Mouse (Mus musculus) limb, embryonic 13.5 days (tissue): ENCODE results near the gene Trappc3l. TPM values are rescaled to one million over a fixed set of nuclear protein-coding genes. Genes with fewer than 3 reads are reported as not detected.
"Not testable (repeated sequence)": the region's sequence is repeated elsewhere in the genome, so short reads cannot be mapped to it uniquely, and the experiment has no call there.

Source experiments
- ATAC-seq: fragments of 200-750 bp; cut with Nextera tagmentation; 2 replicates; pipeline ENCODE4 v1.8.0; 2017; ENCODE audit warnings: low read depth, moderate number of reproducible peaks, moderate TSS enrichment; ENCODE audit not compliant: low FRiP score
- H3K27ac ChIP-seq: fragments of 300-500 bp; sonication (generic); 2 replicates; pipeline ENCODE4 v1.5.1; 2015; ENCODE audit warnings: inconsistent platforms, mild to moderate bottlenecking, moderate library complexity
- H3K27me3 ChIP-seq: fragments of 300-500 bp; sonication (generic); 2 replicates; pipeline ENCODE4 v1.6.1; 2015; ENCODE audit warnings: mild to moderate bottlenecking, inconsistent platforms
- H3K36me3 ChIP-seq: fragments of 300-500 bp; sonication (generic); 2 replicates; pipeline ENCODE4 v1.6.1; 2015; ENCODE audit warnings: inconsistent platforms, mild to moderate bottlenecking, moderate library complexity
- H3K4me1 ChIP-seq: fragments of 300-500 bp; sonication (generic); 2 replicates; pipeline ENCODE4 v1.6.1; 2015; ENCODE audit warnings: inconsistent platforms
- H3K4me2 ChIP-seq: fragments of 300-500 bp; sonication (generic); replicated peaks from 2 replicates; pipeline ENCODE4 v1.6.1; 2015; ENCODE audit warnings: inconsistent platforms, mild to moderate bottlenecking, moderate library complexity
- H3K4me3 ChIP-seq: fragments of 300-500 bp; sonication (generic); 2 replicates; pipeline ENCODE4 v1.5.1; 2015; ENCODE audit warnings: moderate library complexity, mild to moderate bottlenecking, inconsistent platforms
- H3K9ac ChIP-seq: fragments of 300-500 bp; sonication (generic); 2 replicates; pipeline ENCODE4 v1.6.1; 2015; ENCODE audit warnings: mild to moderate bottlenecking, inconsistent platforms
- H3K9me3 ChIP-seq: fragments of 300-500 bp; sonication (generic); 2 replicates; pipeline ENCODE4 v1.6.1; 2016; ENCODE audit warnings: inconsistent platforms
- WGBS: fragments of 180-500 bp; shearing (Covaris S2); methylation state at CpG from one replicate; pipeline ENCODE4 v1.1.7; 2015; 5-methylcytosine and 5-hydroxymethylcytosine counted together
- polyA plus RNA-seq: library from polyadenylated mRNA; unstranded; fragments of >200 nt; fragmentation: Nextera tagmentation; extraction: Ambion mirVana; gene quantifications from 2 replicates; pipeline ENCODE4 v1.2.1, GENCODE M21; 2015

Trappc3l gene
- polyA plus RNA-seq, result not detected in 2 replicates

DNA sequence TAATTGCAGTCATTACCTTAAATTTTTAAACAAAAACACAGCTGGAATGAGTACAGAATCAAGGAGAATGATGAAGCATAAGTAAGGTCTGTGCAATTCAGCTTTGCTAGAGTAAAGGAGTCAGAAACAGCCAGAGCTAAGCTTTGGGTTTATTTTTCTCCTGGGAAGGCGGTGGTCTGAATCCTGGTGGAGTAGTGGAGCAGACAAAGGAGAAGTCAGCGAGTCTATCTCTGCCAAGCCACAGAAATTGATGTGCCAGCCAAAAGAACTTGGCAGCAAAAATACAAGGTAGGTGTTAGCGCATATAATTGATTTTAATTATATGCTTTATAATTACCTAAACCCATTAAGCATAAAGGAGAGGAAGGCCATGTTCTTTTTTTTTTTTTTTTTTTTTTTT is at the start of gene Trappc3l:
TSS of gene Trappc3l (plus strand) at position 197 of the 400 bp plus-strand sequence.
- H3K4me2 ChIP-seq, result peak within 1 kb of the TSS; percentile 27; the same call in 1 of the 2 replicates
- WGBS, result 61% methylated on average over 3 of the region's 3 CpGs
- no peaks in the 10 kb centered on the region for H3K27me3 ChIP-seq
- H3K9ac ChIP-seq, result no peak within 1 kb of the TSS
- H3K9me3 ChIP-seq, result no peaks in the 10 kb centered on the region
- peaks cover 5% of the 10 kb centered on the region for H3K4me1 ChIP-seq
- no peak within 1 kb of the TSS for H3K4me3 ChIP-seq
- no peaks in the 10 kb centered on the region for H3K36me3 ChIP-seq
- H3K27ac ChIP-seq, result no peak within 1 kb of the TSS
- no peak for ATAC-seq

DNA sequence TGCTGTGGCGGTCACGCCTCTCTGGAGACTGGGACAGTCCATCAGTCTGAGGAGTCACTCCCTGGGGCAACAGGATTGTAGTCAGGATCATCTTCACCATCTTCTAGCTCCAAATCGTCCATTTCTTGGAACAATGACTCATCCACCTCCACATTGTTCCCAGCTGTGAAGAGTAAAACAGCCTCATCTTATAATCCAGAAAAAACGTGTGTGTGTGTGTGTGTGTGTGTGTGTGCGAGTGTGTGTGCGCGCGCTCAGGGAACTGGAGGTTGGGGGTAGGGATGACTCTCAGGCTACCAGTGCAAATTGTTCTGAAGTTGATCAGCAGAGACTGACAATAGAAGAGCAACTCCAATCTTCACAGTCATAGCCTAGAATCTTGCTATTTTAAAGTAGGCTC is 40.7 kb upstream of the Trappc3l start:
- not testable (repeated sequence) for H3K27me3 ChIP-seq, H3K4me2 ChIP-seq, ATAC-seq, H3K9ac ChIP-seq, H3K4me1 ChIP-seq, H3K9me3 ChIP-seq, H3K27ac ChIP-seq, H3K4me3 ChIP-seq
- WGBS, result 91% methylated on average over 6 of the region's 8 CpGs
- H3K36me3 ChIP-seq, result peaks cover 87% of the 10 kb centered on the region

DNA sequence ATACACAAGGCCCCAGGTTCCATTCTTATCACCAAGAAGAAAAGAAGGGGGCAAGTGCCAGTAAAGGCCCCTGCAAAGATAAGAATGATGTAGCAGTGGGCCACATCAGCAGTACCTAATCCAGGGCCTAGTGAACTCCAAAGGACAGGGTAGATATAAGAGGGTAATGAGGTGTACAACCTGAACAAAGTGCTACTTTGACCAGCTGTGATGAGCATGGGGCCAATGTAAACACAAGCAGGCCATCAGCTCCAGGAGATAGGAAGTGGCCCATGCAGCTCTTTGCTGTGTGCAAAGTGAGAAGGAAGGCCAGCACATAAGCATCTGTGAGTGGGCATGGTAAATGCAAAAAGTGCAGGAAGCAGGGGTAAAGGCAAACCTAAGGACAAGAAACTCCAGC is 39.0 kb upstream of the Trappc3l start:
- no peaks in the 10 kb centered on the region for H3K27me3 ChIP-seq
- H3K4me3 ChIP-seq, result no peak overlapping the region
- H3K36me3 ChIP-seq, result peaks cover 85% of the 10 kb centered on the region
- no peak overlapping the region for H3K9ac ChIP-seq
- no peak overlapping the region for H3K4me2 ChIP-seq
- H3K27ac ChIP-seq, result no peak overlapping the region
- H3K4me1 ChIP-seq, result no peaks in the 10 kb centered on the region
- no peaks in the 10 kb centered on the region for H3K9me3 ChIP-seq
- no peak for ATAC-seq

DNA sequence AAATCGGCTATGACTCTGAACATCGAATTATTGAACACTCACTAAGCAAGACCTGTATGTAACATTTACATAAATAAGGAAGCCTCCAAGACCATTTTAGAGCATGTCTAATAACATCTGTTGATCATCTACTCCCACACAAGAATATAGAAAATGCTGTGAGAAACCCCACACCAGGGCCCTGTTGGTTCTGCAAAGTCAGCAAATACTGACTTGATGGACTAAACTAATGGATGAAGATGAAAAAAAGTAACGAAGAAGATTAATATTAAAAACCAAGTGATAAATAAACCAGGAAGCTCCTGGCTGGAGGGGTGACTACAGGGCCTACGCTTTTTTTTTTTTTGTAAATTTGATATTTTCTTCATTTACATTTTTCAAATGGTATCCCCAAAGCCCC is 24.8 kb upstream of the Trappc3l start:
- Histone ChIP-seq H3K36me3 (peaks cover 27% of the 10 kb centered on the region), H3K27me3 (no peaks in the 10 kb centered on the region), H3K4me1 (peaks cover 7% of the 10 kb centered on the region; the same call in 1 of the 2 replicates), H3K4me3 (no peak overlapping the region), H3K27ac (no peak overlapping the region), H3K4me2 (no peak overlapping the region), H3K9ac (no peak overlapping the region), H3K9me3 (no peaks in the 10 kb centered on the region)
- no peak for ATAC-seq
- WGBS, result 98% methylated on average over 4 of the region's 4 CpGs

DNA sequence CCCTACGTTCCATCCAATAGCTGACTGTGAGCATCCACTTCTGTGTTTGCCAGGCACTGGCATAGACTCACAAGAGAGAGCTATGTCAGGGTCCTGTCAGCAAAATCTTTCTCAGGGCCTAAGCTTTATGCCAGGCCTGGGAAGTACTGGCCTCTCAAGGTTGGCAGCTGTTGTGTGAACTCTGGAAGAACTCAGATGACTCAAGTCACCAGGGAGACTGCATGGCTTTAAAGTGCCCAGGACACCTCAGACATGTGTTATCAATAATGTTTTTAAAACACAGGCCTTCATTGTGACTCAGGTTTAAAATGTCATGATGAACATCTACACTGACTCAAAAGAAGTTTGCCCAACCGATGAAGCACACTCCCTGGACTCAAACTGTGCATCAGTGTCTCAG is 24.2 kb upstream of the Trappc3l start:
- Histone ChIP-seq H3K4me3 (no peak overlapping the region), H3K27me3 (no peaks in the 10 kb centered on the region), H3K4me2 (no peak overlapping the region), H3K27ac (no peak overlapping the region), H3K4me1 (peaks cover 12% of the 10 kb centered on the region), H3K9me3 (no peaks in the 10 kb centered on the region), H3K36me3 (peaks cover 20% of the 10 kb centered on the region), H3K9ac (no peak overlapping the region)
- WGBS, result 82% methylated on average over 2 of the region's 2 CpGs
- ATAC-seq, result no peak

DNA sequence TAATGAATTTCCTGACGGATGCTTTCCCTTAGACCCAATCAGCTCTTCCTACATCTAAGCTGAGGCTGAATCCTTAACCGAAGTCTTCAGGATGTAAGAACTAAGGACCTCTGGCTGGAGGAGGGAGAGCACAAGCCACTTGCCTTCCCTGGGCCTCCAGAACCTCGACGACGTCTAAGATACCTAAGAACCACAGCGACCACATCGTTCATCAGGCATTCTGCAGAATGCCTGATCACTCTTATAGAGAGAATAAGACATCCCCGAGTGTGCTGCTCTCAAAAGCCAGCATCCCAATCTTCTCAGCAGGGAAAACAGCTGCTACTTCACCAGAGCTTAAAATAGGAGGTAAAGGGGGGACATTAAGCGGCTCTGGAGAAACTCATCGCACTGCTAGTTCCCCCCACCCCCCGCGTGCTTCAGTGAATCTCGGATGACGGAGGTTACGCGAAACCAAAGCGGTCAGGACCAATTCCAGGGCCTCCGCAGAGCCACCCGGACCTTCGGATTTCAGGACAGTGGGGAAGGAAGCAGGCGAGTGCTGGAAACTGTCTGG is 18.6 kb upstream of the Trappc3l start:
- WGBS, result under 1% methylated on average over 21 of the region's 21 CpGs
- Histone ChIP-seq H3K36me3 (peaks cover 5% of the 10 kb centered on the region), H3K27ac (peak overlapping the region; percentile 90), H3K4me2 (peak overlapping the region; percentile 82), H3K4me1 (peaks cover 20% of the 10 kb centered on the region), H3K27me3 (no peaks in the 10 kb centered on the region), H3K4me3 (peak overlapping the region; percentile 80), H3K9me3 (no peaks in the 10 kb centered on the region), H3K9ac (peak overlapping the region; percentile 91)
- ATAC-seq, result no peak

DNA sequence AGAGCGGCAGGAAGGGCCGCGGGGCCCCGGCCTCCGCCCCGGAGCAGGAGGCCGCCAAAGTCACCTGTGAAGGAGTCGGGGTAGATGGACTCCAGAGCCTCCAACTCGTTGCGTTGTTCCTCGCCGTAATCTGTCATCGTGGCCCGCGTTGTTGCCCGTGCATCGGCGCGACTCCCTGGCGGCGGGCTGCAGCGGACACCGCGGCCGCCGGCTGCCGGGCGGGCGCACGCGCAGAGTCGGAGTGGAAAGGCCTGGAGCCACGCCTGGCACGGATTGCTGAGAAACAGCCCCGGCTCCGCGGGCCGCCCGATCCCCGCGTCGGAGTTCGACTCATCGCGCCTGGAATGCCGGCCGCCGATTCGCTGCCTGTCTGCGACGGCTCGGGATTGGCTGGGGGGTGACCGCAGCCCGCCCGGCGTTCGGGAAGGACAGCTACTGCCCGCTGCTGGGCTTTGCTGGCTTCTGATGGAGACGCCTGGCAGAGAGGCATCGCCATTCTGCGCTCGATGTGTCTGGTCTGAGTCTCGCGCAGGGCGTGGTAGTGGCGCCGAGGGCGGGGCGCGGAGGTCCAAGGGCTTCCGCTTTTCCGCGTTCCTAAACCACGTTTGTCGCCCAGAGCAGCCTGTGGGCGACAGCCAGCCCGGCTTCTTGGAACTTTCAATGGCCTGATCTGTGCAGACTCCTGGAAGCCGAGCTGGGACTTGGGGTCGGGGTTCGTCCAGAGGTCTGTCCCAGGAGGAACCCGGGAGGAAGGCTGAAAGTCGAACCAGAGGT is 17.9 kb upstream of the Trappc3l start, which contains the start of gene Rwdd1:
TSS of gene Rwdd1 (minus strand) at position 323 of the 774 bp plus-strand sequence.
- peaks cover 5% of the 10 kb centered on the region for H3K36me3 ChIP-seq
- H3K27ac ChIP-seq, result peak within 1 kb of the TSS; percentile 90
- under 1% methylated on average over 74 of the region's 82 CpGs for WGBS
- H3K4me3 ChIP-seq, result peak within 1 kb of the TSS; percentile 80
- peak within 1 kb of the TSS; percentile 91 for H3K9ac ChIP-seq
- peaks cover 14% of the 10 kb centered on the region for H3K4me1 ChIP-seq
- H3K4me2 ChIP-seq, result peak within 1 kb of the TSS; percentile 82
- no peaks in the 10 kb centered on the region for H3K9me3 ChIP-seq
- ATAC-seq, result peak; percentile 100
- H3K27me3 ChIP-seq, result no peaks in the 10 kb centered on the region

DNA sequence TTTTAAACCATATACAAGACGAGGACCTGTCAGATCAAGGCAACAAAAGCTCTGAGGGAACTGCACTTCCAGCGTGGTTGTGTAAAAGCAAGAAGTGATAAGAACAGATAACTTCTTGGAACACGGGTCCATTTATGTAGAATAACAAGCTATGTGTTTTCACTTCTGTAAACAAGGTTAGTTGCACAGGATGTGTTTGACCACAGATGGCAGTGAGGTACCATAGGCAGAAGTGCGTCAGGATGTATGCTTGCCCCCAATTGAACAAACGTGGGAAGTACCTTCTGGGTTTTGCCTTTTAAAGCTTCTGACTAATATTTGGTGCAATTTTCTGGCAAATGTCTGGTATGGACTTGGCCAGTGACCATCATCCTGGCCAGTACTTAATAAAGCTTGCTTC is 7.1 kb upstream of the Trappc3l start:
- Histone ChIP-seq H3K9ac (no peak overlapping the region), H3K36me3 (no peaks in the 10 kb centered on the region), H3K4me1 (no peaks in the 10 kb centered on the region), H3K27me3 (no peaks in the 10 kb centered on the region), H3K4me2 (no peak overlapping the region), H3K9me3 (no peaks in the 10 kb centered on the region), H3K27ac (no peak overlapping the region), H3K4me3 (no peak overlapping the region)
- 78% methylated on average over 5 of the region's 5 CpGs for WGBS
- no peak for ATAC-seq

DNA sequence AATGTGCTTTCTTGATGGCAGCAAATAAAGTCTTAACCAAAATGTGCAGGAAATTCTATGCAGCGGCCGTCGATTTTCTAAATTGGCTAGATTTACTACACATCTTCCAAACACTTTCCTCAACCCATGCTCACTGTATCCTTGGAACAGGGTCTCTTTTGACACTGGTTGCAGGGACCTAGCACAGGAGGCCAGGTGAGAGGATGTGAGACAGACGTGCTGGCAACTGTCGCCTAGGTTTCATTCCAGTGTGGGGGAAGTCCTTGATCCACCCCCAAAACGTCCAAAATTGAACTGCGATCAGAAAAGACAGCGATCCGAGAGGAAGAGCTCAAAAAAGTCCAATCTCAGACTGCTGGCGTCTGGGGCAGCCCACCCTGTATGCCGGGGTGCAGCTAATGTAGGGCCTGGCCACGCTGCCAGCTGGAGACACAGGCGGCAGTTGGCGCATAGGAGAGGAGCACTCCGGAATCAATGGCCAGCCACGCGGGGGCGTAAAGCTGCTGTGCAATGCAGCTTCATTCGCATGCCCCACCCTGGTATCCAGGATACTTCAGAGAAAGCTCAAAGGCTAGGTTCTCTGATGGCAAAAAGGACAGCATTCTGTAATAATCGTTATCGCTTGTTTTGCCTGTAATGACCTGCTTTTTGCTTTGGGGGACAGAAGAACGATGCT is 3.6 kb upstream of the Trappc3l start:
- H3K27ac ChIP-seq, result no peak overlapping the region
- no peaks in the 10 kb centered on the region for H3K9me3 ChIP-seq
- no peaks in the 10 kb centered on the region for H3K36me3 ChIP-seq
- ATAC-seq, result peak; percentile 82
- H3K4me3 ChIP-seq, result peak overlapping the region; percentile 23; the same call in 1 of the 2 replicates
- H3K27me3 ChIP-seq, result no peaks in the 10 kb centered on the region
- H3K9ac ChIP-seq, result peak overlapping the region; percentile 50; the same call in 1 of the 2 replicates
- 18% methylated on average over 22 of the region's 22 CpGs for WGBS
- H3K4me1 ChIP-seq, result peaks cover 5% of the 10 kb centered on the region
- peak overlapping the region; percentile 53 for H3K4me2 ChIP-seq

DNA sequence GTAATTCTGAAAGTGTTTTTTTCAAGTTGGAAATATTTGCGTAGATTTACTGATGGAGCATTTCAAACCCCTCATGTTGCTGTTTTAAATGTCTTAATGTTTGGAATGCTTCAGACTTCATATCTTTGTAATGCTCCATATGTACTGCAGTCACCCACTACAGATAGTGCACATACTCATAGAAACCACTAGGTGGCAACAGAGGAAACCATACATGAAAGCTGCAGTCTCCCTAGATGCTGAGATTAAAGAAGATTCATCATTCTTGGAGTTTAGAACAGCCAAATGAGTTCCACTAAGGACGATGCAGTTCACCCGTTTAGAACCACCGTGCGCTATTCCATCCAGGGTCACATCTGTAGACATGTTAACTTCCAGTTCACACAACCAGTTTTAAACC is 810 bp upstream of the Trappc3l start:
- no peaks in the 10 kb centered on the region for H3K9me3 ChIP-seq
- H3K27ac ChIP-seq, result no peak overlapping the region
- H3K4me3 ChIP-seq, result no peak overlapping the region
- no peaks in the 10 kb centered on the region for H3K36me3 ChIP-seq
- H3K4me1 ChIP-seq, result peaks cover 5% of the 10 kb centered on the region
- H3K4me2 ChIP-seq, result peak overlapping the region; percentile 27; the same call in 1 of the 2 replicates
- no peak overlapping the region for H3K9ac ChIP-seq
- WGBS, result 13% methylated on average over 5 of the region's 5 CpGs
- no peaks in the 10 kb centered on the region for H3K27me3 ChIP-seq
- peak; percentile 48; the same call in 1 of the 2 replicates for ATAC-seq

DNA sequence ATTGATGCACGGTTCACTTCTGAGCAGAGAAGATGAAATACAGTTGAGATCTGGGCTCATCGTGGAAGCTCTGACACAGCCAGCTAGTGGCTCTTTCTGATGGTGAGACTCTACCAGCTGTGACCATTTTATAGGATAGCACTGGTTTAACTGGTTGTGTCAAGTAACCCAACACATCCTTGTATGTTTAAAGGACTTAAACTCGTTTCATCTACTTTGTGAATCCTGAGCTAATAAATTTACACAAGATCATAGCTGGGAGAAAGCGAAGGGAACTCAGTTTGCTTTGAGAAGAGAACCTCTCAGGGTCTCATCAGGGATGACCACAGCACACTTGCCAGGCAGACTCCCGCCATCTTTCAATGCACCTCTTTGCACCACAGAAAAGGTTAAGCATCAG is 6.8 kb downstream of the Trappc3l start, which contains the start of gene Calhm4:
TSS of gene Calhm4 (minus strand) at position 101 of the 400 bp plus-strand sequence.
- no peaks in the 10 kb centered on the region for H3K9me3 ChIP-seq
- no peaks in the 10 kb centered on the region for H3K36me3 ChIP-seq
- H3K4me2 ChIP-seq, result no peak within 1 kb of the TSS
- H3K27ac ChIP-seq, result no peak within 1 kb of the TSS
- ATAC-seq, result no peak
- no peak within 1 kb of the TSS for H3K9ac ChIP-seq
- no peaks in the 10 kb centered on the region for H3K27me3 ChIP-seq
- H3K4me1 ChIP-seq, result no peaks in the 10 kb centered on the region
- no peak within 1 kb of the TSS for H3K4me3 ChIP-seq
- WGBS, result 78% methylated on average over 5 of the region's 5 CpGs

DNA sequence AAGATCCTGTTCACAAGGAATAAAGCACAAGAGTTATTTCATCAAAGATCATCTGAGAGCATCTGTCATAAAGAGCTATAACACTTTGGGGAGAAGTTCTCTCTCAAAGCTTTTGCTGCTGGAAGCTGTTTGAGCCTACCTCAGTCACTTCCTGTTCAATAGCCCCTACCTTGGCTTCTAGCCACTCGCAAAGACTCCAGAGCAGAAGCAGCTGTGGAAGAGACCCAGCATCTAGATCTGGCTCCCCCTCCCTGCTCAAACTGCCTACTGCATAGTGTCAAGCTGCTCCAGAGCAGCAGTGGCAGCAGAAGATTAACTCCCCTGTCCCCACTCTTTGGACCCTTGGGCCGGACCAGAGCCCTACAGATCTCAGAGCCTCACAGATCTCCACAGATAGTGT is 16.6 kb downstream of the Trappc3l start:
- ATAC-seq, result no peak
- Histone ChIP-seq H3K4me3 (no peak overlapping the region), H3K9me3 (no peaks in the 10 kb centered on the region), H3K4me1 (no peaks in the 10 kb centered on the region), H3K27me3 (no peaks in the 10 kb centered on the region), H3K4me2 (no peak overlapping the region), H3K27ac (no peak overlapping the region), H3K36me3 (no peaks in the 10 kb centered on the region), H3K9ac (no peak overlapping the region)
- WGBS, result 87% methylated on average over 2 of the region's 2 CpGs
